Mouse (Mus musculus): Measurements from ENCODE around the gene Grsf1. TPM values are rescaled to one million over a fixed set of nuclear protein-coding genes. Genes with fewer than 3 reads are reported as not detected.

Grsf1 gene
- polyA plus RNA-seq (2016; fragmentation: Nextera tagmentation; extraction: Ambion mirVana) = 67.6 and 71.5 TPM in 2 replicates

- Histone ChIP-seq H3K4me1 (replicated peaks) (peaks cover 34% of the 10 kb centered on the region), H3K4me3 (replicated peaks) (peak within 1 kb of the TSS; percentile 97), H3K4me2 (peak within 1 kb of the TSS; percentile 81), H3K27me3 (no peaks in the 10 kb centered on the region), H3K36me3 (peaks cover 25% of the 10 kb centered on the region), H3K9me3 (no peaks in the 10 kb centered on the region), H3K9ac (replicated peaks) (peak within 1 kb of the TSS; percentile 98), H3K27ac (peak within 1 kb of the TSS; percentile 98)
- ATAC-seq (ENCODE audit: insufficient number of reproducible peaks, insufficient read depth, low FRiP score, low TSS enrichment, low read depth) = peak; percentile 89
- WGBS = under 1% methylated on average over 125 of the region's 127 CpGs
Measured at GRCm38 (mm10) chr5:88675443-88676387, at the start of gene Grsf1. Gene Grsf1, minus strand, starts transcription at chr5:88676171.

GRCm38 (mm10) chr5:88724030-88724429 lies 48.1 kb upstream of the Grsf1 start:
- no peak for ATAC-seq (ENCODE audit: insufficient number of reproducible peaks, insufficient read depth, low FRiP score, low TSS enrichment, low read depth)
- Histone ChIP-seq H3K9ac (replicated peaks) (no peak overlapping the region), H3K27me3 (no peaks in the 10 kb centered on the region), H3K4me1 (replicated peaks) (peaks cover 23% of the 10 kb centered on the region), H3K9me3 (no peaks in the 10 kb centered on the region), H3K27ac (no peak overlapping the region), H3K4me2 (no peak overlapping the region), H3K36me3 (no peaks in the 10 kb centered on the region), H3K4me3 (replicated peaks) (no peak overlapping the region)
- 74% methylated on average over 3 of the region's 3 CpGs for WGBS

DNA sequence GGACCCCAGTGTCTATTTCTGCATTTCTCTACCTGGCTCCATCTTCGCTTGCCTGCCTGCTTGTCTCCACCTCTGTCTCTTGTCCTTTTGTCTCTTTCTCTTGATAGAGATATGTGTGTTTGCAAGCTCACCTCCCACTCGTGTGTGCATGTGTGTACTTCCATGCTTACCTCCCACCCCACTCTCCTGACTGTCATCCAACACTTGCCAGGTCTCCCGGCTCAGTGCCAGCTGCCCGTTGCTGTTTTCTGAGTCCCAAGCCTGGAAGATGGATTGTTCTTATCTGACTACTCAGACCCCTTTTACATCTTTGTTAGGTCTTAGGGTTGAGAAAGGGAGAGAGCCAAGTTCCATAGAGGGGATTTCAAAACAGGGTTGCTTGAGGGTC lies 46.2 kb upstream of the Grsf1 start:
- 29% methylated on average over 4 of the region's 4 CpGs for WGBS
- ATAC-seq (ENCODE audit: insufficient number of reproducible peaks, insufficient read depth, low FRiP score, low TSS enrichment, low read depth) = no peak
- Histone ChIP-seq H3K9ac (replicated peaks) (peak overlapping the region; percentile 95), H3K4me3 (replicated peaks) (peak overlapping the region; percentile 99), H3K27ac (no peak overlapping the region), H3K27me3 (no peaks in the 10 kb centered on the region), H3K36me3 (no peaks in the 10 kb centered on the region), H3K9me3 (no peaks in the 10 kb centered on the region), H3K4me2 (peak overlapping the region; percentile 98), H3K4me1 (replicated peaks) (peaks cover 23% of the 10 kb centered on the region)

DNA sequence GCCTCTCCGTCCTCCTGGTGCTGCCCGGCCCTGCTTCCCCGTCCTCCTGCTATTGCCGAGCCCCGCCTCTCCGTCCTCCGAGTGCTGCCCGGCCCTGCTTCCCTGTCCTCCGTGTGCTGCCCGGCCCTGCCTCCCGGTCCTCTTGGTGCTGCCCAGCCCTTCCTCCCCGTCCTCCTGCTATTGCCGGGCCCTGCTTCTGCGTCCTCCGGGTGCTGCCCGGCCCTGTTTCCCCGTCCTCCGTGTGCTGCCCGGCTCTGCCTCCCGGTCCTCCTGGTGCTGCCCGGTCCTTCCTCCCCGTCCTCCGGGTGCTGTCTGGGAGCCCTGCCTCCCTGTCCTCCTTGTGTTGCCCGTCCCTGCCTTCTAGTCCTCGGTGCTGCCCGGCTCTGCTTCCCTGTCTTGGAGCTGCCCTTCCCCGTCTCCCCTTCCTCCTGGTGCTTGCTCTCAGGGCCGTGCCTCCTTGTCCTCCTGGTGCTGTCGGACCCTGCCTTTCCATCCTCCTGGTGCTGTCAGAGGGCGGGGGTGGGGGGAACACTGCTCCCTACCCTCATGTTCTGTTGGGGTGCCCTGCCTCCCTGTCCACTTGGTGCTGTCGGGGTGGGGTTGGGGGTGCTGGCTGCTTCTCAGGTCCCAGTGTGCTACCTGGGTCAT lies 45.7 kb upstream of the Grsf1 start:
- 2% methylated on average over 31 of the region's 31 CpGs for WGBS
- no peak overlapping the region for H3K27ac ChIP-seq
- no peaks in the 10 kb centered on the region for H3K9me3 ChIP-seq
- H3K9ac ChIP-seq (replicated peaks) = peak overlapping the region; percentile 95
- peak overlapping the region; percentile 99 for H3K4me3 ChIP-seq (replicated peaks)
- H3K4me1 ChIP-seq (replicated peaks) = peaks cover 23% of the 10 kb centered on the region
- H3K4me2 ChIP-seq = peak overlapping the region; percentile 98
- no peaks in the 10 kb centered on the region for H3K27me3 ChIP-seq
- 0 out of 2 replicates have a peak, but pooled peaks have one; percentile 22 for ATAC-seq (ENCODE audit: insufficient number of reproducible peaks, insufficient read depth, low FRiP score, low TSS enrichment, low read depth)
- H3K36me3 ChIP-seq = no peaks in the 10 kb centered on the region

GRCm38 (mm10) chr5:88721003-88721475 lies 45.1 kb upstream of the Grsf1 start:
- Histone ChIP-seq H3K4me2 (peak overlapping the region; percentile 98), H3K27ac (peak overlapping the region; percentile 94), H3K4me3 (replicated peaks) (peak overlapping the region; percentile 99), H3K9me3 (no peaks in the 10 kb centered on the region), H3K4me1 (replicated peaks) (peaks cover 23% of the 10 kb centered on the region), H3K36me3 (no peaks in the 10 kb centered on the region), H3K9ac (replicated peaks) (peak overlapping the region; percentile 95), H3K27me3 (no peaks in the 10 kb centered on the region)
- WGBS = 1% methylated on average over 33 of the region's 38 CpGs
- peak; percentile 63 for ATAC-seq (ENCODE audit: insufficient number of reproducible peaks, insufficient read depth, low FRiP score, low TSS enrichment, low read depth)

GRCm38 (mm10) chr5:88720116-88721002 lies 44.4 kb upstream of the Grsf1 start, which contains the start of gene Mob1b:
Gene Mob1b, plus strand, starts transcription at chr5:88720855.
- under 1% methylated on average over 53 of the region's 54 CpGs for WGBS
- ATAC-seq (ENCODE audit: insufficient number of reproducible peaks, insufficient read depth, low FRiP score, low TSS enrichment, low read depth) = peak; percentile 93
- Histone ChIP-seq H3K4me2 (peak within 1 kb of the TSS; percentile 98), H3K36me3 (no peaks in the 10 kb centered on the region), H3K27me3 (no peaks in the 10 kb centered on the region), H3K27ac (peak within 1 kb of the TSS; percentile 94), H3K9me3 (no peaks in the 10 kb centered on the region), H3K4me1 (replicated peaks) (peaks cover 23% of the 10 kb centered on the region), H3K4me3 (replicated peaks) (peak within 1 kb of the TSS; percentile 99), H3K9ac (replicated peaks) (peak within 1 kb of the TSS; percentile 95)

GRCm38 (mm10) chr5:88716983-88717382 lies 41.0 kb upstream of the Grsf1 start:
- Histone ChIP-seq H3K36me3 (no peaks in the 10 kb centered on the region), H3K4me1 (replicated peaks) (peaks cover 13% of the 10 kb centered on the region), H3K9ac (replicated peaks) (no peak overlapping the region), H3K4me3 (replicated peaks) (no peak overlapping the region), H3K27me3 (no peaks in the 10 kb centered on the region), H3K9me3 (no peaks in the 10 kb centered on the region), H3K4me2 (no peak overlapping the region), H3K27ac (no peak overlapping the region)
- WGBS = 81% methylated on average over 2 of the region's 2 CpGs
- ATAC-seq (ENCODE audit: insufficient number of reproducible peaks, insufficient read depth, low FRiP score, low TSS enrichment, low read depth) = no peak

GRCm38 (mm10) chr5:88712328-88712727 lies 36.4 kb upstream of the Grsf1 start:
- no peak overlapping the region for H3K4me2 ChIP-seq
- ATAC-seq (ENCODE audit: insufficient number of reproducible peaks, insufficient read depth, low FRiP score, low TSS enrichment, low read depth) = no peak
- peaks cover 8% of the 10 kb centered on the region for H3K4me1 ChIP-seq (replicated peaks)
- 73% methylated on average over 6 of the region's 6 CpGs for WGBS
- no peak overlapping the region for H3K27ac ChIP-seq
- no peaks in the 10 kb centered on the region for H3K9me3 ChIP-seq
- no peaks in the 10 kb centered on the region for H3K36me3 ChIP-seq
- no peak overlapping the region for H3K4me3 ChIP-seq (replicated peaks)
- no peaks in the 10 kb centered on the region for H3K27me3 ChIP-seq
- H3K9ac ChIP-seq (replicated peaks) = no peak overlapping the region

- peaks cover 8% of the 10 kb centered on the region for H3K4me1 ChIP-seq (replicated peaks)
- H3K9ac ChIP-seq (replicated peaks) = no peak overlapping the region
- H3K27ac ChIP-seq = peak overlapping the region; percentile 53
- WGBS = 34% methylated on average over 10 of the region's 10 CpGs
- H3K36me3 ChIP-seq = no peaks in the 10 kb centered on the region
- no peak overlapping the region for H3K4me3 ChIP-seq (replicated peaks)
- ATAC-seq (ENCODE audit: insufficient number of reproducible peaks, insufficient read depth, low FRiP score, low TSS enrichment, low read depth) = peak; percentile 57; the same call in 1 of the 2 replicates
- peak overlapping the region; percentile 13 for H3K4me2 ChIP-seq
- H3K27me3 ChIP-seq = no peaks in the 10 kb centered on the region
- H3K9me3 ChIP-seq = no peaks in the 10 kb centered on the region
Measured at GRCm38 (mm10) chr5:88711618-88712224, 35.8 kb upstream of the Grsf1 start.

DNA sequence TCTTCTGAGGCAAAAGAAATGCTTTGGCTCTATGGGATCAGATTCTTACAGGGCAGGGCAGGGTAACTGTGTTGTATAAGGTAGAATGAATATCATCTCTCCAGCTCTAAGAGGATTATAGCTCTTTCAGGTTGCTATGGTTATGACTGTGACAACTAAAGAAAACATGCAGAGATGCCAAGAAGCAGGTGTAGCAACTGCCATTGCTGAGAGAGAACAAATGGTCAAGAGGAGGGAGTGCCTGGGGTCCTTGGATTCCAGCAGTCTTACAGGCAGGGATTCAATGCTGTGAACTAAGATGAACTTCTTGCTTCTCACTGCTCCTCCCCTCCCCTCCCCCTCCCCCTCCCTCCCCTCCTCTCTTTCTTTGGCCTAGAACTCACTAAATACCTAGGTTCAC lies 35.2 kb upstream of the Grsf1 start:
- no peak overlapping the region for H3K4me3 ChIP-seq (replicated peaks)
- H3K27ac ChIP-seq = peak overlapping the region; percentile 53; the same call in 1 of the 2 replicates
- peak; percentile 15; the same call in 1 of the 2 replicates for ATAC-seq (ENCODE audit: insufficient number of reproducible peaks, insufficient read depth, low FRiP score, low TSS enrichment, low read depth)
- H3K36me3 ChIP-seq = no peaks in the 10 kb centered on the region
- peaks cover 8% of the 10 kb centered on the region for H3K4me1 ChIP-seq (replicated peaks)
- H3K9me3 ChIP-seq = no peaks in the 10 kb centered on the region
- 0 out of 2 replicates have a peak overlapping the region, but pooled peaks have one; percentile 13 for H3K4me2 ChIP-seq
- H3K27me3 ChIP-seq = no peaks in the 10 kb centered on the region
- no peak overlapping the region for H3K9ac ChIP-seq (replicated peaks)

Measured in limb, embryonic 12.5 days (tissue).